Mouse (Mus musculus): Measurements from ENCODE around the gene Rere.

- TF ChIP-seq CTCF (IDR thresholded peaks at IDR 0.05) (no peak), POLR2A (IDR thresholded peaks at IDR 0.05; ENCODE audit: insufficient read depth, low read depth, low read length) (no peak)
Measured at GRCm38 (mm10) chr4:150552751-150553600, 271.5 kb downstream of the Rere start.

Measured in heart, adult 2 months (tissue).